Mouse (Mus musculus) heart, postnatal 36 days (tissue): ENCODE measurements around the gene Anapc15. TPM values are rescaled to one million over a fixed set of nuclear protein-coding genes. Genes with fewer than 3 reads are reported as not detected.
"Not testable (repeated sequence)": the region's sequence is repeated elsewhere in the genome, so short reads cannot be mapped to it uniquely, and the experiment has no call there.

Source experiments
- DNase-seq, 2 experiments: peaks; one replicate each; pipeline ENCODE4 v3.0.0; 2021 to 2022
- intact Hi-C: fragments of 180-260 bp; cut with DNase I; formaldehyde crosslinking; loops from one replicate; pipeline ENCODE4 v1.15.1; 2025
- microRNA-seq, 2 experiments: library from miRNA; unstranded; fragments of <30 nt; microRNA quantifications; one replicate each; pipeline ENCODE4 v1.2.0; 2021; ENCODE audit warnings: borderline number of aligned reads in 2 of 2
- total RNA-seq, 2 experiments: library from RNA; stranded (reverse); gene quantifications; 2 replicates each; pipeline ENCODE4 v1.2.3; 2021

Anapc15 gene
- total RNA-seq, 2 experiments from 2014 or later, result 20.2 TPM

DNA sequence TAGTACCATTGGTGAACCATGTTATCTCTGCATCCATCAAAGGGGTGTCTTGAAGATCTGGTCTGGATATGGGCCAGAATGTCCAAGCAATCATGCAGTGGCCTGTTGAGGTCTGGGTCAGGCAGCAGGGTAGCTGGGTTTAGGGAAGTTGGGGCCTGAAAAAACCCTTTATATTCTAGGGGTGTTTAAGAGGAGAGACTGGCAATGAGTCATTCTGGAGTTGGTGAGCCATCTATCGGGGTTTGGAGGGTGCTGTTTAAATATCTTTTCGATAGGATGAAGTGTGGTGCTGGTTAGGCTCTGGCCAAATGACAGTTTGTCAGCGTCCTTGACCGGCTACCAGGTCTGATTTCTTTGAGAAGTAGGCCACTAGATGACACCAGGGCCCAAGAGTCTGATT is 72.4 kb downstream of the Anapc15 start:
- intact Hi-C loops, result loop anchor here (2.0 kb wide), 2 partner anchors 35 to 129 kb away; partner anchors contain the start of genes Rnf121, Xndc1 and Xntrpc
- DNase-seq, result no peak

DNA sequence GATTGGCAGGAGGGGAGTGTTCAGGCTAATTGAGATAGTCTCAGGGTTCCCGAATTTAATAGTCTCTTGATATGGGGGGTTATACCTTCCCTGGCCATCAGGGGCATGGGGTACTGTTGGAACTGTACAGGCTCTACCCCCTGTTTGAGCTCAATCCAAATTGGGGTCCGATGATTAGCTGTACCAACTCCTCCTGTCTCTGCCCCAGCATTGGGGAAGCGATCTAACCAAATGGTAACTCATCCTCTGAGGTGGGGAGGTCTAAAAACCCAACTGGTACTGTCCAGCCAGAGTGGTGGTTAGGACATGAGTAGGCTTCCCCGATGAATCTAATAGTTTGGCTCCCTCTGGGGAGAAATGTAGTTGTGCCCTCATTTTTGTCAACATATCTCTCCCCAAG is 73.5 kb downstream of the Anapc15 start:
- intact Hi-C loops, result no loop called here
- no peak for DNase-seq

DNA sequence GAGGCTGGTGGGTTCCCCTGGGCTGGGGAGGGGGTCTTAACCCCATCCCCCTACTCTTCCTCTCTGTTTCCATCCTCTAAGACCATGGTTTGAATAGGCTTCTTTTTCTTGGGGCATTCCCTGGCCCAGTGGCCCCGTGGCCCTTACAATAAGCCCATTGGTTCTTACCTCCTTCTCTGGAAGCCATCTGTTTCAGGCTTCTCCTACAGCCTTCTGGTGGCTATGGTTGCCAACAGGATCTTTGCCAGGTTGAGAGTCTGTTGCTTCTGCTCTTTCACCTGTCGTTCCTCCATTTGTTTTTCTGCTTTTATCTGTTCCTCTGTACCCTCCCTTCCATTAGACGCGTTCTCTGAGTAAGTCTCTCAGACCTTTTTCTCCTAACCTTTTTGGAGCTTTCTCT is 74.1 kb downstream of the Anapc15 start:
- no peak for DNase-seq
- intact Hi-C loops, result no loop called here

DNA sequence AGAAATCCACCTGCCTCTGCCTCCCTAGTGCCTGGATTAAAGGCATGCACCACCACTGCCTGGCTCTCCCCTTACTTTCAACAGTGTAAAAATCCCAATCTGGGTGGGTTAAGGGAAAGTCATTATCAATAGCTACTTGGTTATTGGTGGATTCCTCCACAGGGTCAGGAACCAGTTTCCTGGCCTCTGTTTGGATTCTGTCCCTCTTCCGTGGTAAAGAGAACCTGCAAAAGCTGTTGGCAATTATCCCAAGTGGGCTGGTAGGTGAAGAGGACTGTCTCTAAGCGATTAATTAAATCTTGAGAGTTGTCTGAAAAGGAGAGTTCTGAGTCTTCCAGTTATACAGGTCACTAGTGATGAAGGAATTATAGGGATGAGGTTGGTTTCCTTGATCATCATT is 74.8 kb downstream of the Anapc15 start:
- intact Hi-C loops, result no loop called here
- DNase-seq, result no peak

DNA sequence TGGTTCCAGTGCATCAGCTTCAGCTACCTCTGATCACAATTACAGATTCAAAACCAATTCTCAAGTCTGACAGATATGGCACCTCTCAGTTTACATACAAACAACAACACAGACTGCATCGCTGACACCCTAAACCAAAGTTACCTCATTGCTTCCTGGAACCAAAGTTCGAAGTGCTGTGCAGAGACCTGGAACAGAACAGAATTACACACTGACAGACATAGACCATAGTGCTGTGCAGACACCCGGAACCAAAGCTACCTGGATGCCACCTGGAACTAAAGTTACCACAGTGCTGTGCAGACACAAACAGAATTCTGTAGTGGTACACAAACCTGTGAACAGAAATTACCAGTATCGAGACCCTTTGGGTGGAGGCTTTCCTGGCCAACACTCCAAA is 76.2 kb downstream of the Anapc15 start:
- no peak for DNase-seq
- intact Hi-C loops, result no loop called here

DNA sequence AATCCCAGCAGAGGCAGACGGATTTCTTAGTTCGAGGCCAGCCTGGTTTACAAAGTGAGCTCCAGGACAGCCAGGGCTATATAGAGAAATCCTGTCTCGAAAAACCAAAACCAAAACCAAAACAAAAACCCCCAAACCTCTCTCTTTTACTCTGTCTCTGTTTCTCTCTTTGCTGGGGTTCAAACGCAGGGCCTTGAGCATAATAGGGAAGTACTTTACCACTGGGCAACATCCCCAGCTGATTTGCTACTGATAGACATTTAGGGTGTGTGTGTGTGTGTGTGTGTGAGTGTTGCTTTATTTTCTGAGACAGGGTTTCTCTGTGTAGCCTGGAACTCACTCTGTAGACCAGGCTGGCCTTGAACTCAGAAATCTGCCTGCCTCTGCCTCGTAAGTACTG is 85.5 kb downstream of the Anapc15 start:
- intact Hi-C loops, DNase-seq: not testable (repeated sequence)

Small RNA genes within 50 kb of the gene (microRNA-seq; reads per million reads assigned to microRNA genes)
- 0 reads per million in 2 experiments for gene Gm22655

Other genes with a start within 250 kb of the Anapc15 start
- gene Clpb, start 200.1 kb upstream of the Anapc15 start, total RNA-seq, result 10 to 100 TPM; 71.6 to 81.0 TPM
- gene Phox2a, start 45.4 kb upstream of the Anapc15 start, total RNA-seq, result under 1 TPM; 0.33 to 0.36 TPM
- gene Inppl1, start 25.5 kb upstream of the Anapc15 start, total RNA-seq, result 100 to 1,000 TPM; 130 to 163 TPM
- gene Folr2, start 6.5 kb upstream of the Anapc15 start, total RNA-seq, result 1 to 10 TPM; 5.2 to 7.9 TPM
- under 1 TPM; 0.27 to 0.33 TPM for gene Folr1, start 7.1 kb downstream of the Anapc15 start, total RNA-seq
- gene Lamtor1, start 42.2 kb downstream of the Anapc15 start, total RNA-seq, result 100 to 1,000 TPM; 110 to 111 TPM
- gene Tomt, start 42.6 kb downstream of the Anapc15 start, total RNA-seq, result not detected
- 1 to 10 TPM; 3.6 to 5.2 TPM for gene Lrrc51, start 70.2 kb downstream of the Anapc15 start, total RNA-seq
- gene Numa1, start 70.4 kb downstream of the Anapc15 start, total RNA-seq, result 10 to 100 TPM; 97.8 to 98.6 TPM
- 1 to 10 TPM; 7.3 to 8.6 TPM for gene Il18bp, start 155.0 kb downstream of the Anapc15 start, total RNA-seq
- 10 to 100 TPM; 20.3 to 26.3 TPM for gene Rnf121, start 201.8 kb downstream of the Anapc15 start, total RNA-seq
- gene Xndc1, start 201.8 kb downstream of the Anapc15 start, total RNA-seq, result 1 to 10 TPM; 5.6 to 8.2 TPM
- under 1 TPM; 0.27 to 0.94 TPM for gene Xntrpc, start 202.0 kb downstream of the Anapc15 start, total RNA-seq
- gene Trpc2, start 219.4 kb downstream of the Anapc15 start, total RNA-seq, result under 1 TPM; 0.28 to 0.70 TPM
- 100 to 1,000 TPM; 282 to 343 TPM for gene Art1, start 238.0 kb downstream of the Anapc15 start, total RNA-seq
- 10 to 100 TPM; 15.3 to 28.1 TPM for gene Art5, start 245.8 kb downstream of the Anapc15 start, total RNA-seq